Comparison of ENCODE assay signal across 7 mouse cellular contexts in genomic region chr10:43420660-43421413, GRCm38 (mm10). TPM values are rescaled to one million over a fixed set of nuclear protein-coding genes. Genes with fewer than 3 reads are reported as not detected.
A peak's percentile ranks its signal among the peaks of the same experiment; 100 is the strongest.
DNase-seq lines count a peak whose midpoint lies in the region; ATAC-seq and TF ChIP-seq lines count a peak whose summit lies in the region.

No protein-coding gene starts in this region.

- H3K36me3 ChIP-seq in hindbrain, postnatal 0 days (ENCODE audit: insufficient read depth, low read length): no peaks in the 10 kb centered on the region
- H3K36me3 ChIP-seq in heart, embryonic 12.5 days: no peaks in the 10 kb centered on the region

- H3K4me3 ChIP-seq in hindbrain, postnatal 0 days (ENCODE audit: low read length): no peak overlapping the region
- H3K4me3 ChIP-seq in heart, embryonic 12.5 days: no peak overlapping the region

- peak overlapping the region; percentile 26; the same call in 1 of the 2 replicates for H3K27ac ChIP-seq in hindbrain, postnatal 0 days
- H3K27ac ChIP-seq in heart, embryonic 12.5 days (ENCODE audit: poor library complexity, severe bottlenecking): no peak overlapping the region

- TF ChIP-seq CTCF in hindbrain, postnatal 0 days (IDR thresholded peaks at IDR 0.05; ENCODE audit: low read depth): peak; percentile 65

- WGBS in hindbrain, postnatal 0 days: 37% methylated on average over 22 of the region's 22 CpGs
- WGBS in heart, embryonic 12.5 days: 69% methylated on average over 22 of the region's 22 CpGs

- H3K4me2 ChIP-seq in hindbrain, postnatal 0 days (ENCODE audit: low read depth, low read length): 0 out of 2 replicates have a peak overlapping the region, but pooled peaks have one; percentile 2
- no peak overlapping the region for H3K4me2 ChIP-seq in heart, embryonic 12.5 days

- H3K9ac ChIP-seq in hindbrain, postnatal 0 days (replicated peaks; ENCODE audit: low read length): no peak overlapping the region
- H3K9ac ChIP-seq in heart, embryonic 12.5 days: no peak overlapping the region

- DNase-seq in R1 (ENCODE audit: low read depth, low spot score): peak; percentile 40
- peak; percentile 41 for DNase-seq in embryo, embryonic 11 days
- peak; percentile 70 for DNase-seq in hindbrain, postnatal 0 days (ENCODE audit: low spot score)
- peak; percentile 37 for DNase-seq in neural tube, embryonic 10.5 days (ENCODE audit: extremely low spot score, low spot score)
- DNase-seq in thymus, postnatal 14 days: no peak
- no peak for DNase-seq in Muller cell, postnatal 12 days (ENCODE audit: inconsistent ontology term)

- no peaks in the 10 kb centered on the region for H3K27me3 ChIP-seq in hindbrain, postnatal 0 days (ENCODE audit: insufficient read depth, low read length)
- H3K27me3 ChIP-seq in heart, embryonic 12.5 days (replicated peaks): no peaks in the 10 kb centered on the region

- ATAC-seq in hindbrain, postnatal 0 days: peak; percentile 72
- ATAC-seq in heart, embryonic 12.5 days (ENCODE audit: insufficient number of reproducible peaks, low FRiP score): no peak

- 0 out of 2 replicates have a peak, but pooled peaks cover 3% of the 10 kb centered on the region for H3K4me1 ChIP-seq in hindbrain, postnatal 0 days (ENCODE audit: insufficient read depth, low read length)
- peaks cover 19% of the 10 kb centered on the region for H3K4me1 ChIP-seq in heart, embryonic 12.5 days (replicated peaks)

- no peaks in the 10 kb centered on the region for H3K9me3 ChIP-seq in hindbrain, postnatal 0 days (ENCODE audit: low read length)
- H3K9me3 ChIP-seq in heart, embryonic 12.5 days (replicated peaks): no peaks in the 10 kb centered on the region

RNA-seq across cellular contexts. Expression of gene Bend3, which starts 57.8 kb away (rescaled TPM):
- 10.7 and 11.9 TPM in 2 replicates for total RNA-seq in hindbrain, postnatal 0 days (2014; rRNA removed)
- polyA plus RNA-seq in hindbrain, postnatal 0 days (2015; fragmentation: Nextera tagmentation; extraction: Ambion mirVana): 1.5 and 2.2 TPM in 2 replicates
- 5.3 and 6.0 TPM in 2 replicates for polyA plus RNA-seq in heart, embryonic 12.5 days (2016; fragmentation: Nextera tagmentation; extraction: Ambion mirVana)

Comparison
In these comparisons a context has a peak if more than half of its experiments do, and no peak if none do; other contexts are left out.
1. DNase-seq: peak in R1 (single experiment), embryo, embryonic 11 days (single experiment), hindbrain, postnatal 0 days (single experiment) and neural tube, embryonic 10.5 days (single experiment); none in thymus, postnatal 14 days (single experiment) and Muller cell, postnatal 12 days (single experiment).